Mouse (Mus musculus): ENCODE measurements around the gene Rab31.

GRCm38 (mm10) chr17:65613463-65614412 lies 158.8 kb downstream of the Rab31 start, which contains the start of gene Vapa:
- TF ChIP-seq CEBPB (IDR thresholded peaks at IDR 0.05; ENCODE audit: insufficient read depth, poor library complexity, severe bottlenecking) (no peak), MAX (IDR thresholded peaks at IDR 0.05; ENCODE audit: low read depth) (no peak), POLR2AphosphoS2 (IDR thresholded peaks at IDR 0.05; ENCODE audit: insufficient read length, low read depth) (peak; percentile 98), USF1 (IDR thresholded peaks at IDR 0.05; ENCODE audit: low read depth) (peak; percentile 94), POLR2A (IDR thresholded peaks at IDR 0.05; ENCODE audit: insufficient read length, low read depth) (peak; percentile 86), SRF (IDR thresholded peaks at IDR 0.05; ENCODE audit: control insufficient read depth, insufficient read length, low read depth) (no peak), MYOD1 (IDR thresholded peaks at IDR 0.05; ENCODE audit: control insufficient read depth in 1 of 3, insufficient read length in 2 of 3, low read depth in 2 of 3) (peak in 1 of 3 experiments; percentile 59)

All from myocyte (in vitro differentiated cells).